Mouse (Mus musculus) midbrain, embryonic 15.5 days (tissue): ENCODE data around the gene Flywch1. TPM values are rescaled to one million over a fixed set of nuclear protein-coding genes. Genes with fewer than 3 reads are reported as not detected.

Experiments
- ATAC-seq: fragments of 200-750 bp; cut with Nextera tagmentation; replicated peaks from 2 replicates; pipeline ENCODE4 v1.8.0; 2017; ENCODE audit warnings: moderate TSS enrichment
- H3K27ac ChIP-seq: fragments of 300-500 bp; sonication (generic); 2 replicates; pipeline ENCODE4 v1.5.1; 2015; ENCODE audit warnings: mild to moderate bottlenecking, inconsistent platforms
- H3K27me3 ChIP-seq: fragments of 300-500 bp; sonication (generic); replicated peaks from 2 replicates; pipeline ENCODE4 v1.6.1; 2015; ENCODE audit warnings: inconsistent platforms
- H3K36me3 ChIP-seq: fragments of 300-500 bp; sonication (generic); replicated peaks from 2 replicates; pipeline ENCODE4 v1.6.1; 2015; ENCODE audit warnings: inconsistent platforms
- H3K4me1 ChIP-seq: fragments of 300-500 bp; sonication (generic); 2 replicates; pipeline ENCODE4 v1.6.1; 2015; ENCODE audit warnings: inconsistent platforms
- H3K4me2 ChIP-seq: fragments of 300-500 bp; sonication (generic); 2 replicates; pipeline ENCODE4 v1.6.1; 2015; ENCODE audit warnings: inconsistent platforms, mild to moderate bottlenecking, moderate library complexity
- H3K4me3 ChIP-seq: fragments of 300-500 bp; sonication (generic); 2 replicates; pipeline ENCODE4 v1.5.1; 2015; ENCODE audit warnings: mild to moderate bottlenecking, inconsistent platforms
- H3K9ac ChIP-seq: fragments of 300-500 bp; sonication (generic); 2 replicates; pipeline ENCODE4 v1.6.1; 2015; ENCODE audit warnings: mild to moderate bottlenecking, inconsistent platforms
- H3K9me3 ChIP-seq: fragments of 300-500 bp; sonication (generic); 2 replicates; pipeline ENCODE4 v1.6.1; 2016; ENCODE audit warnings: inconsistent platforms
- WGBS: fragments of 180-500 bp; shearing (Covaris S2); methylation state at CpG from one replicate; pipeline ENCODE4 v1.1.7; 2015; ENCODE audit warnings: mixed read lengths; 5-methylcytosine and 5-hydroxymethylcytosine counted together
- polyA plus RNA-seq: library from polyadenylated mRNA; unstranded; fragments of >200 nt; fragmentation: Nextera tagmentation; extraction: Ambion mirVana; gene quantifications from 2 replicates; pipeline ENCODE4 v1.2.1, GENCODE M21; 2015

Gene Flywch1
- polyA plus RNA-seq, 1 experiment from 2014 or later = 242 TPM

DNA sequence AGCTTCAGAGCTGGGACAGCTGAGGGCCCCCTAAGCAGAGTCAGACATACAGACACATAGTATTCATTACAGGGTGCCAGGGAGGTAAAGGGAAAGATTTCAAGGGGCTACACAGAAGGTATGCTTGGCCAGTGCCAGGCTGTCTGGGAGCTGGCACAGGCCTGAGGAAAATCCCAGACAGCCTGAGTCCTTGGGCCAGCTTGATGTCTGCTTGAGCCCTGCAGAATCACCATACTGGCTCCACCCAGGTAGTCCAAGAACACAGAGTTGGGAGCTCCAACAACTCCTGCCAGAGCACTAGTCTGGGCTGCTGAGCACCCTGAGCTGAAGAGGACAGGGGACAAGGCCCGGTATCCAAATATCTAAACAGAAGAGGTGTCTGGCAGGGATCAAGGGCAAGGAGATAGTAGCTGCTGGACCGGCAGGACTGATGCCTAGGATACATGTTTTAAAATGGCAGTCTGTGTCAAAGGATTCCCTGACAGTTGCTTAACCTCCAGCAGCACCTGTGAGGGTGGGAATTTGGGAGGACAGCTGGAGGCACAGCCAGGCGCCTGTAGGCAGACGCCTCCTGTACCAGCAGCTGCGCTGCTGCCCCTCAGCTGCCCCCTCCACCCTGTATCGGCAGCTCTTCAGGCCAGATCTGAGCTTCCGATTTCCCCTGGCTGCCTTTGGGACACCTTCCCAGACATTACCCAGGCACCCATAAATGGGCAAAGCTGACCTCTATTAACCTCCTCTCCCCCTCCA, 48.9 kb downstream of the Flywch1 start, which contains the start of gene 1520401A03Rik:
Gene 1520401A03Rik, minus strand, starts transcription at position 408 of the 750 bp plus-strand sequence.
- Histone ChIP-seq H3K4me1 (peaks cover 10% of the 10 kb centered on the region), H3K27me3 (no peaks in the 10 kb centered on the region), H3K36me3 (no peaks in the 10 kb centered on the region), H3K9ac (no peak within 1 kb of the TSS), H3K27ac (no peak within 1 kb of the TSS), H3K4me2 (no peak within 1 kb of the TSS), H3K9me3 (no peaks in the 10 kb centered on the region), H3K4me3 (no peak within 1 kb of the TSS)
- no peak for ATAC-seq
- WGBS = 65% methylated on average over 7 of the region's 7 CpGs

DNA sequence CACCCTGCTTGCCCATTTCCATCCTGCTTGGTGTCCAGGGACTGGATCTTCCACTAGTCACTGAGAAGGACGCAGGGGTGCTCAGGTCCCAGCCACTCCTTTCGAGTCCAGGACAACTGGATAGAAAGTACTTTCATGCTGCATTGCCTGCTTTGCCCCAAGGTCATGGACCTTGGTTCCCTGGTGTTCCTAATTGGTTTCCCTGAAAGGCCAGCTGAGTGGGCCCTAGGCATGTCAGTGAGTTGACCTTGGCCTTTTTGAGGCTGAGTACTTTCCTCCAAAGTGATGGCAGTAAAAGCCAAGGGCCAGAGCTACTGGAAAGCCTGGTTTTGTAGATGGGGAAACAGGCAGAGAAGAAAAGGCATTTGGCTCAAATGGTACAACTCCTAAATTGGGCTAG, 49.5 kb downstream of the Flywch1 start:
- no peak overlapping the region for H3K4me2 ChIP-seq
- no peaks in the 10 kb centered on the region for H3K36me3 ChIP-seq
- no peak overlapping the region for H3K4me3 ChIP-seq
- H3K4me1 ChIP-seq = peaks cover 7% of the 10 kb centered on the region
- no peaks in the 10 kb centered on the region for H3K9me3 ChIP-seq
- no peak overlapping the region for H3K27ac ChIP-seq
- H3K9ac ChIP-seq = no peak overlapping the region
- ATAC-seq = no peak
- H3K27me3 ChIP-seq = no peaks in the 10 kb centered on the region
- 85% methylated on average over 2 of the region's 2 CpGs for WGBS

DNA sequence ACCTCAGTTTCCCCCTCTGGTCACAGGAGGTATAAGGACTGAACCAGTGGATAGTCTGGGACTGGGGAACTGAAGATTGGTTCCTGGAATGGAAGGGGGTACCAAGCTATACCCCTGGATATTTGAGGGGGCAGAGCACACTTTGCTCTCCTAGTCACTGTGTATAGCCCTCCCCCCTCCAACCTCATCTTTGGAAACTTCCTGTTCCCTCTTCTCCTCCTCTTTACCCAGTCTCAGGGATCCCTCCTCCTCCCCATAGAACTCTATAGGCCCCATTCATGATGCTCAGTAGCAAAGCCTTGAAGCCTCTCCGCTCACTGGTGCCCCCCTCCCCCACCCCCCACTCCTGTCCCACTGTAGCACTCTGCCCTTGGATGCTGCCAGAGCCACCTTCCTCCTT, 51.9 kb downstream of the Flywch1 start:
- 22% methylated on average over 1 of the region's 1 CpGs for WGBS
- Histone ChIP-seq H3K9me3 (no peaks in the 10 kb centered on the region), H3K4me1 (no peaks in the 10 kb centered on the region), H3K27ac (no peak overlapping the region), H3K4me2 (no peak overlapping the region), H3K27me3 (no peaks in the 10 kb centered on the region), H3K9ac (no peak overlapping the region), H3K36me3 (no peaks in the 10 kb centered on the region), H3K4me3 (no peak overlapping the region)
- ATAC-seq = no peak

DNA sequence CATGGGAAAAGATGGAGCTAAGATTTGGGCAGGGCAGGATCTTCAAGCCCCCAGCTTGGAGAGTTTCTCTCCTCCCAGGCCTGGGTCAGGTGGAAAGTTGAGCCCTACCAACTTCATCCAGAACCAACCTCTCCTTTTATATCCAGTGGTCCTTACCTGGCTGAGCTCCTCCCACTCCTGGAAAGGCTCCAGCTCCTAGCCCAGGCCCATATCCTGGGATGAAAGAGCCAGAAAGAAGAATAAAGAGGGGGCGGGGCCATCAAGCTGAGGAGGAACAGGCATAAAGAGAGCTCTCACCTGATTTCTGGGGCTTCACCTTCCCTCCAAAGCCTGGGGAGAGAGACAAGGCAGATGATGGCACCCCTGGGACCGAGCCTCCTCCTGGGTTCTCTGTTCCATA, 54.4 kb downstream of the Flywch1 start:
- H3K4me1 ChIP-seq = no peaks in the 10 kb centered on the region
- 50% methylated on average over 2 of the region's 2 CpGs for WGBS
- H3K4me2 ChIP-seq = no peak overlapping the region
- H3K9ac ChIP-seq = no peak overlapping the region
- no peak overlapping the region for H3K27ac ChIP-seq
- H3K9me3 ChIP-seq = no peaks in the 10 kb centered on the region
- no peaks in the 10 kb centered on the region for H3K36me3 ChIP-seq
- no peak for ATAC-seq
- no peak overlapping the region for H3K4me3 ChIP-seq
- no peaks in the 10 kb centered on the region for H3K27me3 ChIP-seq

DNA sequence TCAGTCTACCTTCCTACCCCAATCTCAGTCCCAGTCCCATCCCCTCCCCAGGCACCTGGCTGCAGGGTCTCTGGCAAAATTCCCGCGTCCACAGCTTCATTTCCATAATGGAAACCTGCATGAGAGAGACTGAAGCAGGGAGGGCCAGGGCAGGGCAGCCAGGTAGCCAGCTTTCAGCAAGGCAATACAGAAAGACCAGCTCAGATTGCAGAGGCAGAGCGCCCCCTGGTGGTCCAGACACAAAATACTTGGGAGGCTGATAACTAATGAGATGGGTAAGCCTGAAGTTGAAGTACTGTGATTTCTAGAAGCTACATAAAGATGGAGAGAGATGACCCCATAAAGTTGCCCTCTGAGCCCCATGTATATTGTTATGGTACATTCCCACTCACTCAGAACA, 65.2 kb downstream of the Flywch1 start:
- no peak overlapping the region for H3K9ac ChIP-seq

DNA sequence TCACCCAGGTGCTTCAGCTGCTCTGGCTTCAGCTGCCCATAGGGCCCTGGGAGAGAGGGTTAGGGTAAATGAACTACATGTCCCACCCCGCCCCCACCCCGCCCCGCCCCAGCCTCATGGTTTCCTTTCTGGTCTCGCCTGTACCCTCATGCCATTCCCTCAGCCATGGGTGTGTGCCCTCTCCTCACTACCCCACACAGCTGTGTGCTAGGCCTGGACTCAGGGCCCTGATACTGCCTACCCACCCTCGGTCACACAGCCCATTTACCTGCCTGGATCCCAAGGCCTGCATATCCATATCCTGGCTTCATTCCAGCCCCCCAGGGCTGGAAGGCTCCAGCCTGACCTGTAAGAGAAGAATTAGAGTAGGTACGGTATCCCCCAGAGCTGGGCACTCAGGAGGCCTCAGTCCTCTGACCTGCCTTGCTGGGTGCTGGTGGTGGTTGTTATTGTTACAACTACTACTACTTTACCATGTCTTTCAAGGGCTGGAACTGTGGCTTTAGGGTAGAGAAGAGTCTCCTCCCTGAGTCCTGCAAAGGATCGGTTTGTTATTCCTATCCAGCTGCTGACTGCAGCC, 65.8 kb downstream of the Flywch1 start:
- Histone ChIP-seq H3K4me3 (no peak overlapping the region), H3K27ac (no peak overlapping the region), H3K27me3 (peaks cover 10% of the 10 kb centered on the region; the same call in 1 of the 2 replicates), H3K36me3 (no peaks in the 10 kb centered on the region), H3K9me3 (no peaks in the 10 kb centered on the region), H3K4me1 (no peaks in the 10 kb centered on the region), H3K4me2 (no peak overlapping the region), H3K9ac (no peak overlapping the region)
- 81% methylated on average over 7 of the region's 7 CpGs for WGBS
- 0 out of 2 replicates have a peak, but pooled peaks have one; percentile 51 for ATAC-seq

More for the DNA sequence above, 65.2 kb downstream of the Flywch1 start:
- peak; percentile 53 for ATAC-seq
- peaks cover 4% of the 10 kb centered on the region; the same call in 1 of the 2 replicates for H3K27me3 ChIP-seq
- H3K9me3 ChIP-seq = no peaks in the 10 kb centered on the region
- no peaks in the 10 kb centered on the region for H3K36me3 ChIP-seq
- WGBS = 0% methylated on average over 3 of the region's 3 CpGs
- H3K4me1 ChIP-seq = no peaks in the 10 kb centered on the region
- no peak overlapping the region for H3K4me3 ChIP-seq
- no peak overlapping the region for H3K4me2 ChIP-seq
- no peak overlapping the region for H3K27ac ChIP-seq

DNA sequence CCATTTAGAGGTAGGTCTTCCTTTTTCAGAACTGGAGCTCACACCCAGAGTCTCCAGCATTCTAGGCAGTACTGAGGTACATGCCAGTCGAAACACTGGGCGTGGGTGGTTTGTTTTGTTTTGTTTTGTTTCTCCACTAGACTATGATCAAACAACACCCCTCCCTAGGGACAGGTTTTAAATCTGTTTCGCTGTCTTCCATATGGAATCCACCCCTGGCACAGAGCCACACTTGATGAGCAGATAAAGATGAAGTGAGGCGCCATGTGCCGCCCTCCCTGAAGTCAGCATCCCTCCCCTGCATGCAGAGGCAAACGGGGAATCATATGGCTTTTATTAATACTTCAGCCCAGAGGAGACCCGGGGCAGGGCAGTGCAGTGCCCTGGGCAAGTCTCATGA, 66.7 kb downstream of the Flywch1 start:
- Histone ChIP-seq H3K9me3 (no peaks in the 10 kb centered on the region), H3K9ac (no peak overlapping the region), H3K36me3 (no peaks in the 10 kb centered on the region), H3K27ac (no peak overlapping the region), H3K4me1 (0 out of 2 replicates have a peak, but pooled peaks cover 3% of the 10 kb centered on the region), H3K4me3 (no peak overlapping the region), H3K4me2 (no peak overlapping the region), H3K27me3 (peaks cover 10% of the 10 kb centered on the region; the same call in 1 of the 2 replicates)
- no peak for ATAC-seq
- 51% methylated on average over 7 of the region's 7 CpGs for WGBS

DNA sequence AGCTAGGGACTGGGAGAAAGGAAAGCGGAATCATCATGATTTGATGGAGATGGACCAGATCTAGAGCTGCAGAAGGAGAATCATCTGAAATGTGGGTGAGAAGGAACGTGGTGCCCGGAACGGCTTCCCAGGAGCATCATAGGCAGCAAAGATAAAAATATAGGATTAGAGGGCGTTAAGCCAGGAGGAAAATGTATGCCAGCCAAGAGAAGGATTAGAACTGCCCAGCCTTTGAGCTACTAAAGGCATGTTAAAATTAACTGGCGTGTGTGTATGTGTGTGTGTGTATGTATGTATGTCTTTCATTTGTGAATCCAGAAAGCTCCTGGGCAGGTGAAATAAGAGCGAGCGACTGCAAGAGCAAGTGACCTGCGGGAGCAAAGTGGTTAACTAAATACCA, 68.1 kb downstream of the Flywch1 start:
- no peak for ATAC-seq
- 81% methylated on average over 9 of the region's 9 CpGs for WGBS
- peaks cover 17% of the 10 kb centered on the region for H3K27me3 ChIP-seq

More for the DNA sequence above, 68.1 kb downstream of the Flywch1 start:
- no peaks in the 10 kb centered on the region for H3K9me3 ChIP-seq
- no peak overlapping the region for H3K4me3 ChIP-seq
- H3K36me3 ChIP-seq = no peaks in the 10 kb centered on the region
- no peak overlapping the region for H3K4me2 ChIP-seq
- no peak overlapping the region for H3K9ac ChIP-seq
- no peak overlapping the region for H3K27ac ChIP-seq
- peaks cover 9% of the 10 kb centered on the region; the same call in 1 of the 2 replicates for H3K4me1 ChIP-seq

Other genes with a start within 250 kb of the Flywch1 start
- 19.4 and 19.7 TPM in 2 replicates for gene Zfp213, start 207.4 kb downstream of the Flywch1 start, polyA plus RNA-seq
- gene Zfp13, start 172.1 kb downstream of the Flywch1 start, polyA plus RNA-seq = 30.4 and 31.9 TPM in 2 replicates
- gene Zscan10, start 170.7 kb downstream of the Flywch1 start, polyA plus RNA-seq = not detected in 2 replicates
- gene Mmp25, start 126.3 kb downstream of the Flywch1 start, polyA plus RNA-seq = 1.2 and 1.7 TPM in 2 replicates
- gene Bicdl2, start 111.1 kb downstream of the Flywch1 start, polyA plus RNA-seq = 0.22 TPM in 1 of 2 replicates, not detected in the other
- 120 and 121 TPM in 2 replicates for gene Hcfc1r1, start 98.0 kb downstream of the Flywch1 start, polyA plus RNA-seq
- 39.1 and 42.9 TPM in 2 replicates for gene Thoc6, start 97.7 kb downstream of the Flywch1 start, polyA plus RNA-seq
- 2.4 and 2.5 TPM in 2 replicates for gene Tnfrsf12a, start 94.1 kb downstream of the Flywch1 start, polyA plus RNA-seq
- gene Cldn6, start 92.4 kb downstream of the Flywch1 start, polyA plus RNA-seq = 0.23 TPM in 1 of 2 replicates, not detected in the other
- 0.68 and 0.89 TPM in 2 replicates for gene Cldn9, start 87.6 kb downstream of the Flywch1 start, polyA plus RNA-seq
- 0.06 and 0.11 TPM in 2 replicates for gene 1520401A03Rik, start 48.8 kb downstream of the Flywch1 start, polyA plus RNA-seq
- gene Pkmyt1, start 45.3 kb downstream of the Flywch1 start, polyA plus RNA-seq = 22.6 and 23.1 TPM in 2 replicates
- gene Paqr4, start 30.7 kb downstream of the Flywch1 start, polyA plus RNA-seq = 70.9 and 72.6 TPM in 2 replicates
- gene Kremen2, start 25.8 kb downstream of the Flywch1 start, polyA plus RNA-seq = 1.4 and 1.5 TPM in 2 replicates
- 90.1 and 90.2 TPM in 2 replicates for gene Flywch2, start 14.5 kb upstream of the Flywch1 start, polyA plus RNA-seq
- 552 and 579 TPM in 2 replicates for gene Srrm2, start 18.9 kb upstream of the Flywch1 start, polyA plus RNA-seq
- 1,171 and 1,223 TPM in 2 replicates for gene Elob, start 57.5 kb upstream of the Flywch1 start, polyA plus RNA-seq
- 0.15 and 0.22 TPM in 2 replicates for gene Prss33, start 64.5 kb upstream of the Flywch1 start, polyA plus RNA-seq
- not detected in 2 replicates for gene Prss32, start 72.3 kb upstream of the Flywch1 start, polyA plus RNA-seq
- gene Prss41, start 72.6 kb upstream of the Flywch1 start, polyA plus RNA-seq = 1.4 and 1.6 TPM in 2 replicates
- not detected in 2 replicates for gene Prss21, start 96.5 kb upstream of the Flywch1 start, polyA plus RNA-seq
- gene Dcpp1, start 109.3 kb upstream of the Flywch1 start, polyA plus RNA-seq = not detected in 2 replicates
- not detected in 2 replicates for gene Dcpp2, start 109.3 kb upstream of the Flywch1 start, polyA plus RNA-seq
- not detected in 2 replicates for gene Dcpp3, start 145.9 kb upstream of the Flywch1 start, polyA plus RNA-seq
- gene Sbp, start 170.1 kb upstream of the Flywch1 start, polyA plus RNA-seq = not detected in 2 replicates
- not detected in 2 replicates for gene Sbpl, start 183.7 kb upstream of the Flywch1 start, polyA plus RNA-seq
- not detected in 2 replicates for gene Prss30, start 209.0 kb upstream of the Flywch1 start, polyA plus RNA-seq
- not detected in 2 replicates for gene Prss22, start 226.5 kb upstream of the Flywch1 start, polyA plus RNA-seq